Mouse (Mus musculus) heart, embryonic 13.5 days (tissue): Measurements from ENCODE around the gene Nav3. TPM values are rescaled to one million over a fixed set of nuclear protein-coding genes. Genes with fewer than 3 reads are reported as not detected.

ENCODE experiments used
- ATAC-seq: fragments of 200-750 bp; cut with Nextera tagmentation; 2 replicates; pipeline ENCODE4 v1.8.0; 2017; ENCODE audit warnings: moderate TSS enrichment; ENCODE audit not compliant: insufficient number of reproducible peaks, low FRiP score, low TSS enrichment; ENCODE audit errors: extremely low read depth
- H3K27ac ChIP-seq: fragments of 300-500 bp; sonication (generic); replicated peaks from 2 replicates; pipeline ENCODE4 v1.5.1; 2015; ENCODE audit warnings: moderate library complexity, mild to moderate bottlenecking, inconsistent platforms
- H3K27me3 ChIP-seq: fragments of 300-500 bp; sonication (generic); replicated peaks from 2 replicates; pipeline ENCODE4 v1.6.1; 2015; ENCODE audit warnings: mild to moderate bottlenecking, inconsistent platforms
- H3K36me3 ChIP-seq: fragments of 300-500 bp; sonication (generic); 2 replicates; pipeline ENCODE4 v1.6.1; 2015; ENCODE audit warnings: mild to moderate bottlenecking, inconsistent platforms
- H3K4me1 ChIP-seq: fragments of 300-500 bp; sonication (generic); 2 replicates; pipeline ENCODE4 v1.6.1; 2015; ENCODE audit warnings: inconsistent platforms
- H3K4me2 ChIP-seq: fragments of 300-500 bp; sonication (generic); 2 replicates; pipeline ENCODE4 v1.6.1; 2015; ENCODE audit warnings: inconsistent platforms, mild to moderate bottlenecking, moderate library complexity
- H3K4me3 ChIP-seq: fragments of 300-500 bp; sonication (generic); 2 replicates; pipeline ENCODE4 v1.5.1; 2015; ENCODE audit warnings: moderate library complexity, mild to moderate bottlenecking, inconsistent platforms
- H3K9ac ChIP-seq: fragments of 300-500 bp; sonication (generic); 2 replicates; pipeline ENCODE4 v1.6.1; 2015; ENCODE audit warnings: inconsistent platforms, mild to moderate bottlenecking, moderate library complexity
- H3K9me3 ChIP-seq: fragments of 300-500 bp; sonication (generic); 2 replicates; pipeline ENCODE4 v1.6.1; 2016; ENCODE audit warnings: inconsistent platforms
- WGBS: fragments of 180-500 bp; shearing (Covaris S2); methylation state at CpG from one replicate; pipeline ENCODE4 v1.1.7; 2015; ENCODE audit warnings: mixed read lengths; 5-methylcytosine and 5-hydroxymethylcytosine counted together
- polyA plus RNA-seq: library from polyadenylated mRNA; unstranded; fragments of >200 nt; fragmentation: Nextera tagmentation; extraction: Ambion mirVana; gene quantifications from 2 replicates; pipeline ENCODE4 v1.2.1, GENCODE M21; 2015

Gene Nav3
- polyA plus RNA-seq, 1 experiment from 2014 or later, result 1.8 TPM

DNA sequence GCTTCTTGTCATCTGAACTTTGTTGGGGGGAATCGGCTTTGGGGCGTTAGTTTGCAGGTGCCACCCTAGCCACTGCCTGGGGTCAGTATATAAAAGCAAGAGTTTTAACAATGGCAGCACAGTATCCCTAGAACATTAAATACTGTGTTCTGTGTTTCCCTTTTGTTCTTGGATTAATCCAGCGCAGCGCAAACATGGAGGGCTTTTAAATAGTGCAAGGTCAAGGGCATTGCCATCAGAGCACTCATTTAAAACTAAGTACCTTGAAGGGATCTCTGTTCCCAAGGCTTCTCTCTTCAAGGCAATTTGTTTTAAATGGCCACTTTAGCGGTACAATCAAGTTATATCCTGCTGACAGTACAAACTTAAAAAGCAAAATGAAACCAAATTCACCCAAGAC is 737.6 kb downstream of the Nav3 start:
- ATAC-seq, result no peak
- Histone ChIP-seq H3K4me3 (no peak overlapping the region), H3K36me3 (no peaks in the 10 kb centered on the region), H3K4me1 (no peaks in the 10 kb centered on the region), H3K9ac (no peak overlapping the region), H3K9me3 (no peaks in the 10 kb centered on the region), H3K4me2 (no peak overlapping the region), H3K27ac (no peak overlapping the region), H3K27me3 (no peaks in the 10 kb centered on the region)
- 81% methylated on average over 5 of the region's 5 CpGs for WGBS

DNA sequence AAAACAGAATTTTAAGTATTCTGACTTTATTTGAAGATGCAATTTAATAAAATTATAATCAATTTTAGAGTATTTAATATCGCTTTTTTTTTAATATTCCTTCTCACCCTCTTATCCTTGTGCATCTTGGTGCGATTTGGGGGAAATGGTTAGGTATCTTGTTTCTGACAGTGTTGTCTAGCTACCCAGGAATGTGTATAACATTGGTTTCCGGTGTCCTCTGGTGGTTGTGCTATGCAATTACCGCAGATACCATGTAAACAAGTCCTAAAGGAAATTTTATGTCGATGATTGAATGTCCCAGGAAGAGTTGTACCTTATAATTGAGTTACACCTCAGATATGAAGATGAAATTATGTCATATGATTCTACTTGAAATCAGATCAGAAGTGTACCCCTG is 743.0 kb downstream of the Nav3 start:
- Histone ChIP-seq H3K4me1 (no peaks in the 10 kb centered on the region), H3K9ac (no peak overlapping the region), H3K36me3 (no peaks in the 10 kb centered on the region), H3K27me3 (no peaks in the 10 kb centered on the region), H3K4me3 (no peak overlapping the region), H3K27ac (no peak overlapping the region), H3K9me3 (no peaks in the 10 kb centered on the region), H3K4me2 (no peak overlapping the region)
- 36% methylated on average over 5 of the region's 5 CpGs for WGBS
- no peak for ATAC-seq

DNA sequence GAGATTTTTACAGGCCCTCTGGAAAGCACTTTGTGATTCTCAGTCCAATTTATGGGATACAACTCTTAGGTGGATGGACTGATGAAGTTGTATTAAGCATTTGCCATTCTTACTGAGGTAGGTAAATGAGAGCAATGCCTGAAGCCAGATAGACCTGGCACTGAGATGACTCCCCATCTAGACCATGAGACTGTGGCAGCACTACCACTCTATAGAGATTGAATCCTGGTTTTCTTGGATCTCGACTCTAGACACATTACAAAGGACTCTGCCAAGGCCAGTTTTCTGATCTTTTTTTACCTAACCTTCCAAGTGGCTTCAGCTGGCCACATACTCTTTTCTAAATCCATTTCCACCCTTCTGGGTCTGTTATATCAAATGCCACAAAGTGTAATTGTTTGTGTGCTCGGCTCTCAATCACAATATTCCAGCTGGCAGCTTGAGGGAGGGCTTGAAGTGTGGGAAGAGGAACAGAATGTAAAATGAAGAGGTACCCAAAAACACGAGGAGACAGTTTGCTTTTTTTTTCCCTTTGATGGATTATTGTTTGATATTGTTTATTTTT is 756.2 kb downstream of the Nav3 start:
- no peaks in the 10 kb centered on the region for H3K4me1 ChIP-seq
- H3K27ac ChIP-seq, result no peak overlapping the region
- no peak overlapping the region for H3K4me2 ChIP-seq
- no peaks in the 10 kb centered on the region for H3K9me3 ChIP-seq
- H3K27me3 ChIP-seq, result no peaks in the 10 kb centered on the region
- no peak overlapping the region for H3K9ac ChIP-seq
- WGBS, result 53% methylated on average over 3 of the region's 3 CpGs
- no peaks in the 10 kb centered on the region for H3K36me3 ChIP-seq
- no peak for ATAC-seq
- H3K4me3 ChIP-seq, result no peak overlapping the region

DNA sequence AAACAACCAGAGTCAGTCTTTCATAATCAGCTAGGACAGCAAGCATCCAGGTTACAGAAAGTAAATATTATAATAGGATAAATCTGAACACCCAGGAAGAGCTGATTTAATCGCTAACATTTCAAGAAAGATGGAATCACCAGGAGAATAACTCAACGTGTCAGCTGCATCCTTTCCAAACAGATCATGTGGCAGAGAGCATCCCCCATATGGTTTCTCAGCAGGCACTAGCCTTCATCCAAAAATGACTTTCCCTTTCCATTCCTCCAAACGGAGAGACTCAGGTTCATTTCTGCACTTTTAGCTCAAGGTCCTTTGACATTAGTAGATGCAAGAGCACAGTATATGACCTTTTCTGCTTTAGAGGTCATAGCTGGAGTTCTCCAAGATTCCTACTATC is 765.4 kb downstream of the Nav3 start:
- Histone ChIP-seq H3K27me3 (no peaks in the 10 kb centered on the region), H3K9ac (no peak overlapping the region), H3K27ac (no peak overlapping the region), H3K9me3 (no peaks in the 10 kb centered on the region), H3K4me1 (no peaks in the 10 kb centered on the region), H3K4me2 (no peak overlapping the region), H3K36me3 (no peaks in the 10 kb centered on the region), H3K4me3 (no peak overlapping the region)
- ATAC-seq, result no peak
- 63% methylated on average over 3 of the region's 3 CpGs for WGBS

DNA sequence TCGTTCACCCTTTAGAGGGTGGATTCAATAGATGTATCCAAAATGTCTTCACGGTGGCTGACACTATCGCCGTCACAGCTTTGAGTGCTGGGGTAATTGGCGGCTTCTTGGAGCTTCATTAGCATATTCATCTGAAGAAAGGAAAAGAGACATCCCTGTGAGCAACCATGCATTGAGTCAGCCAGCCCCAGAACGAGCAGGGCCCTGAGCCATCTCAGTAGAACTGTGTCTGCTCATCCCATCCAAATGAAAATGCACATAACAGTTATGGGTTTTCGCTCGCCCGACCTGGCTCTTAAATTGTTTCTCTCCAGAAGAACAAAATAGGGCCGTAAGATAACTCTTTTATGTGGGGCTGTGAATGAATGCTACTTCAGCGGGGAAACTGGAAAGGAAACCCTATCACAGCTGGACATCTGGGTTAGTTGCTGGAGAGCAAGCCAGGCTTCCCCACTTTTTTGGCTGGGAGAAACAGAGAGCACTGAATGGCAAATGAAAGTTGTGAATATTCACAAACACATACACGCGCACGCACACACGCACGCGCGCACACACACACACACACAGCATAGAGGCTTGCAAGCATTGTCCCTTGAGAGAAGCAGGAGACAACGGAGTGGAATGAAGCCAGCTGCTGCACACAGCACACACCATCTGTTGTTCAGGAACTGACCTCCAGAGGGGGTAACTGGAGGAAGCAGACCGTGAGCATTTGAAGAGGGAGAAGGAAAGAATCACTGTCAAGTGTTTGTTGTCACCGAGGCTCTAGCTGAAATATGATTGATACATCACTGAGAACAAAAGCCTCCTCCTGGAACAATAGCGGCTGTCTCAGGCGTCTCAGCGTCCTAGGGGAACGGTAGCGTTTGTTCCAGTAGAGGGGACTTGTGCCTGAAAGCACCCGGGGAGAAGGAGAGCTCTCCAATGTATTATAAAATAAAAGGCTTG is 771.6 kb downstream of the Nav3 start:
- ATAC-seq, result no peak
- WGBS, result 46% methylated on average over 27 of the region's 27 CpGs
- H3K27me3 ChIP-seq, result no peaks in the 10 kb centered on the region

DNA sequence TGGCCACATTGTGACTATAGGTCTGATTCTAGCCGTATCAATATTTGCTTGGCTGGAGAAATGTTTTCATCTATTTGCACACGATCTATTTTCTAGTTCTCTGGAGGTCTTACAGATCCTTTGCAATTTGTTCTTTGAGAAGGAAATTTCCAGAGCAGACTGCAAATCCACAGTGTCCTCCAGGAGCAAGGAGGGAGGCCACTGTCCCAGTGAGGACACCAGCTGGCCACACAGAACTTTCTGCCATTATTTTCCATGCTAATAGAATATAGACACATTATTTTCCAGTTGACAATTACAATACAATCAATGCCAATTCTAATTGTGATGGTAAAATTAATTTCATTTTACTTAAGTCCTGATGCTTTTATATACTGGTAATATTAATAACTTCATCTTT is 783.1 kb downstream of the Nav3 start:
- Histone ChIP-seq H3K4me2 (no peak overlapping the region), H3K4me3 (no peak overlapping the region), H3K4me1 (no peaks in the 10 kb centered on the region), H3K27ac (no peak overlapping the region), H3K9me3 (no peaks in the 10 kb centered on the region), H3K36me3 (no peaks in the 10 kb centered on the region), H3K9ac (no peak overlapping the region), H3K27me3 (no peaks in the 10 kb centered on the region)
- 71% methylated on average over 2 of the region's 2 CpGs for WGBS
- ATAC-seq, result no peak

More for the DNA sequence above, 771.6 kb downstream of the Nav3 start:
- H3K4me3 ChIP-seq, result peak overlapping the region; percentile 35
- no peaks in the 10 kb centered on the region for H3K36me3 ChIP-seq
- peak overlapping the region; percentile 65 for H3K4me2 ChIP-seq
- peak overlapping the region; percentile 54; the same call in 1 of the 2 replicates for H3K9ac ChIP-seq
- no peaks in the 10 kb centered on the region for H3K9me3 ChIP-seq
- H3K27ac ChIP-seq, result no peak overlapping the region
- 0 out of 2 replicates have a peak, but pooled peaks cover 5% of the 10 kb centered on the region for H3K4me1 ChIP-seq

DNA sequence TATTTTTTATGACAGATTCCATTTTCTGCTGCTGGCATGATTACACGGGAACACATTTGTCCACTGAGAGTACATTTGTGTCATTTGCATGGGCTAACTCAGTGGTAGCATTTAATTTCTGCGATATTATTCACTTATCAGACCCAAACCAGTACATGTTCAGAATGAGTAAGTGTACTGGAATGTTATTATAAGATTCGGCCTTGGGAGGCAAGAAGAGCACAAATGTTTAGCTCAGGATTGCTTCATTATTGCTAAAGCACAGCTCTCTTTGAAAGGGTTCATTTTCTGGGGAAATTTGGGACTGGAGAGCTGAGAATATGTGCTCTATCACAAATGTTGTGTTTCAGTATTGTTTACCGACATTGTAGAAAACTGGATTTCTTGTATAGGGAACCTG is 788.6 kb downstream of the Nav3 start:
- Histone ChIP-seq H3K27me3 (no peaks in the 10 kb centered on the region), H3K4me3 (no peak overlapping the region), H3K9me3 (no peaks in the 10 kb centered on the region), H3K4me1 (no peaks in the 10 kb centered on the region), H3K4me2 (no peak overlapping the region), H3K27ac (no peak overlapping the region), H3K9ac (no peak overlapping the region), H3K36me3 (no peaks in the 10 kb centered on the region)
- 67% methylated on average over 4 of the region's 4 CpGs for WGBS
- no peak for ATAC-seq

DNA sequence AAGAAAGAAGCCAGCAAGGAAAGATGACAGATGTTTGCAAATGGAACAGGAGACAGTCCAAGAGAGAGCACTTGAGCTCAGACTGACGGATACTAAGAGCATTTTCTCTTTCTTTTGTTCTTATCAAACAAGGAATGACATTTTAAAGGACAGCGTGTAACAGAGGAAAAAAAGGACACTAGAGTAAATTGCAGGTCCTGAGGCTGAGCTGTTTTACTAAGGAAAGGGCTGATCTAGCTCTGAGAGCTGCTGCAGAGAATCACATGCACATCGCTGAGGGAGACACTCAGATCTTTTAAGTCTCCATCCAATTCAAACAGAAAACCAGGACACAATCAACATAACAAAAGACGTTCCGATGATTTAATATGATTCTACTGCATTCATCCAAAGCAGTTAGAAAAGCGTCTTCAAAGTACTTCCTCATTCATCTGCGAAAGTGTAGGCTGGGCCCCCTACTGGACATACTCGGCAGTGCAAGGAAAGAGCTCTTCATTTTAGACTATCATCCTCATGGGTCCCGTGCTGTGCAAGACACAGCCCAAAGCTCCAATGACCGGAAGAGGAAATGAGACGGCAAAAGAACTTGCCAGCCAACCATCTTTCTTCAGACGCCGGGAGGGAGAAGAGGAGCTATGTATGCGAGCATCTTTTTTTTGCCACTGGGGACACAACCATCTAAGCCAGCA is 791.2 kb downstream of the Nav3 start:
- Histone ChIP-seq H3K36me3 (no peaks in the 10 kb centered on the region), H3K9ac (no peak overlapping the region), H3K4me3 (peak overlapping the region; percentile 40), H3K9me3 (no peaks in the 10 kb centered on the region), H3K27me3 (no peaks in the 10 kb centered on the region), H3K4me1 (no peaks in the 10 kb centered on the region), H3K27ac (no peak overlapping the region), H3K4me2 (peak overlapping the region; percentile 62)
- WGBS, result 24% methylated on average over 14 of the region's 14 CpGs
- ATAC-seq, result no peak; the same call in 1 of the 2 replicates

DNA sequence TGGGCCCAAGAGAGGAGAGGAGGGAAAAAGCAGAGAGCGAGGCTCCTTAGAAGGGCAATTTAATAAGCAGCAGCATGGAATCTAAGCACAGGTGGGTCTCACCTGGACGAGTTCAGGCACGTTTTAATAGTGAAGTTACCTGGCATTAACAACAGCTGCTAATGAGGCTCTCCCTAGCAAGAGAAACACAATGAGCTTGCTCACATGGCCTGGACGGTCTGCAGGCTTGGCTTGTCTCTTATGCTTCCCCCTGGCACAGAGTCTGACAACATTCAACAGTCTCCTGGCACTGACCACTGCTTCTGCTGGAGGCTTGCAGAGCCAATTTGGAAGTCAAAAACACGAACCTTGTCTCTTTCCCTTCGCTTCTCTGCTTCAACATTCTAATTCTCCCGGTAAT is 804.5 kb downstream of the Nav3 start:
- Histone ChIP-seq H3K9ac (no peak overlapping the region), H3K4me3 (no peak overlapping the region), H3K9me3 (no peaks in the 10 kb centered on the region), H3K4me1 (no peaks in the 10 kb centered on the region), H3K36me3 (no peaks in the 10 kb centered on the region), H3K4me2 (no peak overlapping the region), H3K27me3 (no peaks in the 10 kb centered on the region), H3K27ac (no peak overlapping the region)
- no peak for ATAC-seq
- 63% methylated on average over 7 of the region's 7 CpGs for WGBS

DNA sequence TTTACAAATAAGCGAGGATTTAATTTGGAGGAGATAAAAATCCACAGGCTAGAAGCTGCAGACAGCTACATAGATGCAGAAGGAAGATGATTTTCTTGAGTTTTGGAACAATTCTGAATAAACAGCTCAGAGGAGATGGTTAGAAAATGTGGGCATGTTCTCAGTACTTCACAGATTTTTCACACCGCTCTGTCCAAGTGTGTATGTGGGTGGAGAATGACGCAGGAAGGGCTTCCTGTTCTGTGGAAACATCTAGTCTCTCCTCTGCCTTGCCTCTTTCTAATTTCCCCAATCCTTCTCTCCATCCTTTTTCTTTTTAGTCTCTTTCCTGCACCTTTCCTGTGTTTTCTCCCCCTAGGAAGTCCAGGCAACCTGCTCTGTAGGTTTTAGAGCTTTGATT is 812.4 kb downstream of the Nav3 start:
- ATAC-seq, result no peak
- Histone ChIP-seq H3K27ac (no peak overlapping the region), H3K36me3 (no peaks in the 10 kb centered on the region), H3K4me3 (no peak overlapping the region), H3K4me1 (no peaks in the 10 kb centered on the region), H3K9me3 (no peaks in the 10 kb centered on the region), H3K9ac (no peak overlapping the region), H3K27me3 (no peaks in the 10 kb centered on the region), H3K4me2 (no peak overlapping the region)
- WGBS, result 79% methylated on average over 3 of the region's 3 CpGs

DNA sequence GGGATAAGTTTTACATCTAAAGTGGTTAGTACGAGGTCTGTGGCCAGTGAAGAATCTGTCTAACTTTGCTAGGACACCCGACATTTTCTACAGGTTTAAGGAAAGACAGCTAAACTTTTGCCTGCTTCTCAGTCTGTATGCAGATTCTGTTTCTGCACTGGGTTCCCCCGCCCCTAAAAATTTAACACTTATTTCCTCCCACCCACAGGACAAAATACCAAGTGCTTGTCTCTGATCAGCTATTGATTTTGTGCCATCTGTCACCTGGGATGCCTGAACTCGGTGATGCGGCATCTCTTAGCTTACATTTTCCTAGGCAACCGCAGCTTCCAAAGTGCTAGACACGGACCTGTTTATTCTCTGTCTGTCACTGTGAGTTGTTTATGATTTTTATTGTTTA is 814.2 kb downstream of the Nav3 start:
- Histone ChIP-seq H3K9ac (no peak overlapping the region), H3K4me1 (no peaks in the 10 kb centered on the region), H3K4me3 (no peak overlapping the region), H3K27me3 (no peaks in the 10 kb centered on the region), H3K27ac (no peak overlapping the region), H3K36me3 (no peaks in the 10 kb centered on the region), H3K4me2 (no peak overlapping the region), H3K9me3 (no peaks in the 10 kb centered on the region)
- 74% methylated on average over 7 of the region's 7 CpGs for WGBS
- no peak for ATAC-seq
